Mouse (Mus musculus) hindbrain, embryonic 14.5 days (tissue): ENCODE results near the gene Sf3a3. TPM values are rescaled to one million over a fixed set of nuclear protein-coding genes. Genes with fewer than 3 reads are reported as not detected.

Source experiments
- ATAC-seq: fragments of 200-750 bp; cut with Nextera tagmentation; 2 replicates; pipeline ENCODE4 v1.8.0; 2017; ENCODE audit warnings: moderate number of reproducible peaks, mild to moderate bottlenecking, moderate TSS enrichment, moderate library complexity; ENCODE audit not compliant: low FRiP score
- DNase-seq: peaks from one replicate; pipeline ENCODE4 v3.0.0-alpha.2; 2015; ENCODE audit warnings: low spot score
- H3K27ac ChIP-seq: fragments of 300-500 bp; sonication (generic); 2 replicates; pipeline ENCODE4 v1.5.1; 2014; ENCODE audit warnings: mild to moderate bottlenecking, moderate library complexity
- H3K27me3 ChIP-seq: fragments of 300-500 bp; sonication (generic); 2 replicates; pipeline ENCODE4 v1.6.1; 2014; ENCODE audit warnings: mild to moderate bottlenecking, low read length, mixed read lengths; ENCODE audit not compliant: control insufficient read depth, insufficient read depth
- H3K36me3 ChIP-seq: fragments of 300-500 bp; sonication (generic); replicated peaks from 2 replicates; pipeline ENCODE4 v1.6.1; 2014; ENCODE audit not compliant: control insufficient read depth, insufficient read depth
- H3K4me1 ChIP-seq: fragments of 300-500 bp; sonication (generic); replicated peaks from 2 replicates; pipeline ENCODE4 v1.6.1; 2014; ENCODE audit warnings: antibody characterized with exemption, low read length, mixed read lengths; ENCODE audit not compliant: control insufficient read depth, insufficient read depth
- H3K4me2 ChIP-seq: fragments of 300-500 bp; sonication (generic); replicated peaks from 2 replicates; pipeline ENCODE4 v1.6.1; 2014; ENCODE audit warnings: mild to moderate bottlenecking, moderate library complexity
- H3K4me3 ChIP-seq: fragments of 300-500 bp; sonication (generic); replicated peaks from 2 replicates; pipeline ENCODE4 v1.5.1; 2014; ENCODE audit warnings: mild to moderate bottlenecking, low read length
- H3K9ac ChIP-seq: fragments of 300-500 bp; sonication (generic); 2 replicates; pipeline ENCODE4 v1.6.1; 2014
- H3K9me3 ChIP-seq: fragments of 300-500 bp; sonication (generic); 2 replicates; pipeline ENCODE4 v1.6.1; 2016; ENCODE audit warnings: low read length; ENCODE audit not compliant: control insufficient read depth
- WGBS: fragments of 180-500 bp; shearing (Covaris S2); extraction: QIAGEN DNeasy Blood & Tissue Kit; methylation state at CpG from one replicate; pipeline ENCODE4 v1.1.7; 2014; 5-methylcytosine and 5-hydroxymethylcytosine counted together
- polyA plus RNA-seq: library from polyadenylated mRNA; unstranded; fragments of >200 nt; fragmentation: Nextera tagmentation; extraction: Ambion mirVana; gene quantifications from 2 replicates; pipeline ENCODE4 v1.2.1, GENCODE M21; 2014

Gene Sf3a3
- polyA plus RNA-seq: 88.9 and 89.3 TPM in 2 replicates

DNA sequence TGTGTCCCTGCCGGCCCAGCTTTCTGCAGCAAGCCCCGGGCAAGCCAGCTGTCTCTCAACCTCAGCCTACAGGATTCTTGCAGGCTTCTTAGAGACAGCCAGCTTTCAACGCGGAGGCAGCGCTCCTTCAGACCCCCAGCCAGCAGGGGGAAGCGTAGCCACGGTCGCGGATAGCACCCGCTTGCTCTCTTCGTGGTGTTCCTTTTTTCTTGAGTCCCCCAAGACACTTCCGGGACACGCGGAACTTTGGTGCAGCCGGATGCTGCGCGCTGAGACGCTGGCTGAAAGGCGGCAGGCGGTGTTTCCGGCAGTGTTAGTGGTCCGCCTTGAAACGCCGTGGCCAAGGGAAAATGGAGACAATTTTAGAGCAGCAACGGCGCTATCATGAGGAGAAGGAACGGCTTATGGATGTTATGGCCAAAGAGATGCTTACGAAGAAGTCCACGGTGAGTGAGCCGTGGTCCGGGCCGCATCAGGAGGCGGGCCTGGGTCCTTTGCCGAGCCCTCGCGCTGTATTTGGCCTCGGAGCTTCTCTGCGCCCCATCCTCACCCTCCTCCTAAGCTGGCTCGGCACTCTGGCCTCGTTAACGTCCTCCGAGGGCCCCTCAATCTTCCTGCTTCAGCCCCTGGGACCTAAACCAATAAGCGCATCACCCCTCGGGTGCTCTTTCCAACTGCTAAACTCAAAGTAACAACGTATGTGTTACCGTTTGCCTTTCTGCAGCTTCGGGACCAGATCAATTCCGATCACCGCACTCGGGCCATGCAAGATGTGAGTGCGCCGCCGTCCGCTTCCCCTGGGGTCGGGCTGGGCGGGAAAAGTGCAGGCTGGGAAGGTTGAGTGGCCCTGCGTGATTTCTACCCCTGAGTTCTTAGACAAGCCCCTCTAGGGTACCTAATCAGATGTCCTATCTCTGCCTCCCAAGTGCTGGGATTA, at the start of gene Sf3a3:
Gene Sf3a3 (plus strand): TSS at position 232 of the 937 bp plus-strand sequence.
- H3K27me3 ChIP-seq: peaks cover 9% of the 10 kb centered on the region
- peaks cover 16% of the 10 kb centered on the region for H3K4me1 ChIP-seq
- H3K4me2 ChIP-seq: peak within 1 kb of the TSS; percentile 78
- WGBS: under 1% methylated on average over 57 of the region's 57 CpGs
- peaks cover 41% of the 10 kb centered on the region for H3K36me3 ChIP-seq
- DNase-seq: peak; percentile 97
- ATAC-seq: peak; percentile 93
- peak within 1 kb of the TSS; percentile 65 for H3K4me3 ChIP-seq
- no peaks in the 10 kb centered on the region for H3K9me3 ChIP-seq
- peak within 1 kb of the TSS; percentile 51; the same call in 1 of the 2 replicates for H3K27ac ChIP-seq
- peak within 1 kb of the TSS; percentile 77 for H3K9ac ChIP-seq

DNA sequence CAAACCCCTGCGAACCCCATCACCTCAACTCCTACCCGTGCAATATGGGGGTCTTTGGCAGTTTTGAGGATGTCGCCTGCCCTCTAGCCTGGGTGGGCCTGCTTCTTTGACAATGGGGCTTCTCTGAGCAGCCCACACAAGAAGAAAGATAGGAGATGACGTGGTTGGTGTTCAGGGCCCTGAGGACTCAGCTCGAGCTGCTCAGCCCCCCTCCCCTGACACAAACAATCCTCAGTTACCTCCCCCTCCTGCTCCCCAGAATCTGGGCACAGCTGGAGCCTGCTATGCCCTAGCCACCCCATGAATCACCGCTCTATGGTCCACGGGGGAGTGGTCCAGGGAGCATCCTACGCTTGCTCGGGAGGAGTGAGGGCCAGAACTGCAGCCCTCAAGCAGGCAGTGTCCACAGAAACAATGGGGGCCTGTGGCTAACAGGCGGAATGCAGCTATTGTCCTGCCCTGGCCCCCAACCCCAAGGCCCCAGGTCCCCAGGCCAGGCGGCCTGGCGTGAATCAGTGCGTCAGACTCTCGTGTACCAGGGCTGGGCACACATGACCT, 47.0 kb upstream of the Sf3a3 start:
- Histone ChIP-seq H3K27me3 (peaks cover 34% of the 10 kb centered on the region), H3K9ac (0 out of 2 replicates have a peak overlapping the region, but pooled peaks have one; percentile 10), H3K36me3 (no peaks in the 10 kb centered on the region), H3K4me3 (no peak overlapping the region), H3K9me3 (no peaks in the 10 kb centered on the region), H3K27ac (no peak overlapping the region), H3K4me1 (peaks cover 26% of the 10 kb centered on the region), H3K4me2 (no peak overlapping the region; the same call in 1 of the 2 replicates)
- no peak for ATAC-seq
- WGBS: 16% methylated on average over 14 of the region's 14 CpGs
- no peak for DNase-seq

DNA sequence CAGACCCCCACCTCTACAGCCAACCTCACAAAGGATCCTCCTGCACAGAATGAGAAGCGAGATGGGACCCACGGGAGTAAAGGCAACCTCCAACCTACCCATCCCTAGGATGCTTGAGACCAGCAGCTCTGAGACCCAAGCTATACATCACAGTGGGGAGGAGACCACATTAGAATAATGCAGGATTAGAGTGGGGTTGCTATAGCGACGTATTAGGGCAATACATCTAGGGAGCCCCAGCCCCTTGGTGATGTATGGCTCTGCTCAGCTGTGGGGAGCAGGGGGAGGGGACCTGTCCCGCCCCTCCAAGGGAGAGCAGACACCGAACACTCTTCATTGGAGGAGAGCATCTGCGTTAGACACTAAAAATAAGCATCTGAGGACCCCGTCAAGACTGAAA, 46.5 kb upstream of the Sf3a3 start:
- WGBS: 2% methylated on average over 8 of the region's 8 CpGs
- Histone ChIP-seq H3K4me3 (no peak overlapping the region), H3K36me3 (no peaks in the 10 kb centered on the region), H3K4me1 (peaks cover 32% of the 10 kb centered on the region), H3K9me3 (no peaks in the 10 kb centered on the region), H3K4me2 (no peak overlapping the region; the same call in 1 of the 2 replicates), H3K27ac (no peak overlapping the region), H3K27me3 (peaks cover 28% of the 10 kb centered on the region; the same call in 1 of the 2 replicates), H3K9ac (0 out of 2 replicates have a peak overlapping the region, but pooled peaks have one; percentile 10)
- DNase-seq (no peak), ATAC-seq (peak; percentile 28; the same call in 1 of the 2 replicates)

DNA sequence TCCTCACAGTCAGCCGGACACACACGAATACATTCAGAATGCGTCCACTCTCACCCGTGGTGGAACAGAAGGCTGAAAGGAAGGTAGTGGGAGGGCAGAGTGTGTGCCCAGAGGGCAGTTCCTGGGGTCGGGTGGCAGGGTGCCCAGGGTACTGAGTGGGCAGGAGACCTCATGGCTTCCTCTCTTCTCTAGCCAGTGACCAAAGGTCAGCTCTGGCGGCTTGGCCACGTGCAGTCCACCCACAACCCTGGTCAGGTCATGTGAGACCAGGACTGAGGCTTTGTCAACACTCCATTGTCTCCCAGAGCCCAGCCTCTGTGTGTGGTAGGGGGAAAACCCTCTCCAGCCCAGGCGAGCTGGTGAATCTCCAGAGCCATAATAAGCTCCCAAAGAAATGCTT, 44.3 kb upstream of the Sf3a3 start:
- 55% methylated on average over 8 of the region's 8 CpGs for WGBS
- H3K4me2 ChIP-seq: no peak overlapping the region
- H3K9ac ChIP-seq: no peak overlapping the region
- ATAC-seq: no peak
- H3K27ac ChIP-seq: no peak overlapping the region
- H3K4me3 ChIP-seq: no peak overlapping the region
- H3K4me1 ChIP-seq: peaks cover 47% of the 10 kb centered on the region
- no peak for DNase-seq
- H3K9me3 ChIP-seq: no peaks in the 10 kb centered on the region
- no peaks in the 10 kb centered on the region for H3K36me3 ChIP-seq
- peaks cover 20% of the 10 kb centered on the region; the same call in 1 of the 2 replicates for H3K27me3 ChIP-seq

DNA sequence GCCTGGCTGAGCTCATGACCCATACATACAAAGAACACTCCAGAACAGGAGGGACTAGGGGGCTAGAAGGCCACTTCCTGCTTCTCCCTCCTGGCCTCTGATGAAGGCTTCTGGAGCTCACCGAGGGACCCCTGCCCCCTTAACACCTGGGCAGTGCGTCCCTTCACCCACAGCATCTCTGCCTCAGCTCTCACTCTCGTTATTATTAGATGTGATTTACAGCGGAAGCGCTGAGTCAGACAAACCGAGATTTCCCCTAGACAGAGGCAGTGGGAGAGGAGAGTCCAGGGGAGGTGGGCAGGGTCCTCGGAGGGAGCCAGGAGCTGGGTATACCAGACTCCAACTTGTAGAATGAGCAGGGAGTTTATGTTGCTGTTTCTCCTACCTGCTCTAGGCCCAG, 43.0 kb upstream of the Sf3a3 start:
- WGBS: 35% methylated on average over 7 of the region's 7 CpGs
- DNase-seq (no peak), ATAC-seq (no peak)
- Histone ChIP-seq H3K4me3 (no peak overlapping the region), H3K9ac (no peak overlapping the region), H3K36me3 (0 out of 2 replicates have a peak, but pooled peaks cover 4% of the 10 kb centered on the region), H3K27ac (no peak overlapping the region), H3K9me3 (no peaks in the 10 kb centered on the region), H3K4me2 (no peak overlapping the region; the same call in 1 of the 2 replicates), H3K27me3 (peaks cover 8% of the 10 kb centered on the region; the same call in 1 of the 2 replicates), H3K4me1 (peaks cover 47% of the 10 kb centered on the region)

DNA sequence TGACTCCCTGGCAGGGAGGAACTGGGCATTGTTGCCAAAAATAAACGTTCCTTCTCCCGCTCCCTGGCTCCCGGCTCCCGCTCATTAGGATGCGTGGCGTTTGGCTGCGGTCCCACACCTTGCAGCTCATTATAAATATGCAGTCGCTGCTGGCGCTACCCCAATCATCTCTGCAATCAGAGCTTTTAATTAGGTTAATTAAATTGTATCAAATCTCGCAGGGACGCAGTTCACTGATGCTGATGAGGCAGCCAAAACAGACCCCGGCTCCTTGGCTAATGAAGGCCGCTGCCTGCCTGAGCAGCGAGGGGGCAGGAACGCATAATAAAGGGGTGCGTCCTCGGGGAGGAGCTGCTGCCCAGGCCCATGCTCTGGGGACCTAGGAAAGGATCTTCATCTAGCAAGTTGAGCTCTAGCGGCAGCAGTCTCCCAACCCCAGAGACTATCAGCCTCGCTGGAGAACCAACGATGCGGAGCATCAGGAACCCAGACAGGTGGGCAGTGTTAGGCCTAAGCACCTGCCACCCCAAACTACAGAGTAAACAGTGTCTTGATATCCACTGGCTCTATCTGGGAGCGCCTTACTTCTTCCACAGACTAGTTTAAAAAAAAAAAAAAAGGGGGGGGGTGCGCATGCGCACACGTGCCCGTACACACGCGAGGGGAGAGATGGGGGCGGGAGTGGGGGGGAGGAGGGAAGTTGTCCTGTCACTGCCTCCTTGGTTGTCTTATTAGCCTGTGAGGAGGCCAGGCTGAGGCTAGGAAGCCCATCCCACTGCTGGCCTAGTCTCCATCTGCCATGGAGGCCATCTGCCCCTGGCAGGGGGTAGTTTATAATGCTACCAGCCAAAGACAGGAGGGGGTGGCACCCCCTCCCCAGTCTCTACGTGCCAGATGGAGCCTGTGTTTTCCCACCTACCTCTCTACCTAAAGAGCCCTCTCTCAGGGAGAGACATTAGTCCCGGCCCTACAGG, 41.9 kb upstream of the Sf3a3 start:
- Histone ChIP-seq H3K36me3 (peaks cover 8% of the 10 kb centered on the region), H3K27ac (peak overlapping the region; percentile 55; the same call in 1 of the 2 replicates), H3K4me2 (peak overlapping the region; percentile 42), H3K9ac (0 out of 2 replicates have a peak overlapping the region, but pooled peaks have one; percentile 9), H3K4me1 (peaks cover 42% of the 10 kb centered on the region), H3K9me3 (no peaks in the 10 kb centered on the region), H3K4me3 (peak overlapping the region; percentile 5; the same call in 1 of the 2 replicates), H3K27me3 (no peaks in the 10 kb centered on the region; the same call in 1 of the 2 replicates)
- DNase-seq (peak; percentile 78), ATAC-seq (peak; percentile 64)
- 1% methylated on average over 25 of the region's 31 CpGs for WGBS

DNA sequence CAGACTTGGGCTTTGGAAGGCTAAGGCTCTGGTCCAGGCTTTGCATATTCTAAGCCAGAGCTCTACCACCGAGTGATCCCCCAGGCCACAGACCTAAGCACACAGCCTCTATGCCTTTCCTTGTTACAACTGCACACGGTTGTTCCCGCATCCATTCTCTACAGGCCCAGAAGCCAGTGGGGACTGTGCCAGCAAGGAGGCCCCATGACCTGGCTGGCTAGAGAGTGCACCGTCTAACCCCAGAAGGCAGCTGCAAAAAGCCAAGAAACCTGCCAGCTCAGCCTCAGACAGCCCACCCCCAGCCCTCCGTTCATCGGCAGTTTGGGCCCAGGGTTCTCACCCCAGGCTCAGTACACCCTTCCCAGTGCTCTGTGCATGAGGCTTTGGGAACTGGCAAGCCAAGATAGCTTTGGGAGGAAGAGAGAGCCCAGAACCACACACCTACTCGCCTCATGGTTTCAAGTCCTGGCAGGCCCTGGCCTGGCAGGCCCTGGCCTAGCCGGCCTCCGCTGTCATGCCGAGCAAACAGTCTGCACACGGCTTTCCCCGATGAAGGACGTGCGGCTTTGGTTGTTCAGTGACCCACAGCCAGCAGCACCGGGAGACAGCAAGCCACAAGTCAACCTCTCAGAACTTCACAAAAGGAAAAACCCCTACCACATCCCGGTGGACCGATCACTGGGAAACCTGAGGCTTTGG, 40.1 kb upstream of the Sf3a3 start:
- WGBS: 37% methylated on average over 17 of the region's 17 CpGs
- no peak overlapping the region for H3K4me3 ChIP-seq
- H3K9me3 ChIP-seq: no peaks in the 10 kb centered on the region

DNA sequence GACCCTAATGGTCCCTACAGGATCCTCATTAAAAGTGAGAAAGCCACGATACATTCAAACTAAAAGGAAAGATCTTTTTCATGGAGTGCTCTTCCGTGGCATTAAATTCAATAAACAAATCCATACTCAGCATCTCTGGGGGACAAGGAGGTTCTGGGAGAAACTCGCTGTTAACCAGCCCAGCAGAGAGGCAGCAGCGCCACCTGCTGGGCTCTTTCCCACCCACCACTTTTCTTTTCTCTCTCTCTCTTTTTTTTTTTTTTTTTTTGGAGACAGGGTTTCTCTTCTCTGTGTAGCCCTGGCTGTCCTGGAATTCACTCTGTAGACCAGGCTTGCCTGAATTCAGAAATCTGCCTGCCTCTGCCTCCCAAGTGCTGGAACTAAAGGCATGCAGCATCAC, 39.5 kb upstream of the Sf3a3 start:
- ATAC-seq (no peak), DNase-seq (peak; percentile 89)
- no peak overlapping the region for H3K4me2 ChIP-seq
- H3K9me3 ChIP-seq: no peaks in the 10 kb centered on the region
- no peak overlapping the region for H3K4me3 ChIP-seq
- 4% methylated on average over 4 of the region's 4 CpGs for WGBS
- no peaks in the 10 kb centered on the region; the same call in 1 of the 2 replicates for H3K27me3 ChIP-seq
- H3K4me1 ChIP-seq: peaks cover 34% of the 10 kb centered on the region
- H3K36me3 ChIP-seq: peaks cover 31% of the 10 kb centered on the region
- no peak overlapping the region for H3K9ac ChIP-seq
- no peak overlapping the region for H3K27ac ChIP-seq

More for the DNA sequence above, 40.1 kb upstream of the Sf3a3 start:
- Histone ChIP-seq H3K9ac (no peak overlapping the region), H3K4me2 (no peak overlapping the region), H3K27me3 (no peaks in the 10 kb centered on the region; the same call in 1 of the 2 replicates), H3K4me1 (peaks cover 34% of the 10 kb centered on the region), H3K27ac (no peak overlapping the region), H3K36me3 (peaks cover 25% of the 10 kb centered on the region)
- ATAC-seq (no peak), DNase-seq (no peak)
